ENCODE assay signal across 14 mouse cellular contexts in genomic region chr6:54819746-54820145, GRCm38 (mm10). TPM values are rescaled to one million over a fixed set of nuclear protein-coding genes. Genes with fewer than 3 reads are reported as not detected.
DNase-seq lines count a peak whose midpoint lies in the region; ATAC-seq and TF ChIP-seq lines count a peak whose summit lies in the region.
"Had no signal": no experiment of that assay in that cellular context is flagged by ENCODE, and none has a peak within 500 bp of the region (broad histone marks: within the 10 kb centered on the region; RNA-seq: fewer than 3 reads in every experiment).

No protein-coding gene starts in this region.

- DNase-seq in forebrain, embryonic 11.5 days (ENCODE audit: low spot score): no peak
- DNase-seq in forebrain, postnatal 0 days: no peak
- DNase-seq in cerebellum, postnatal 25 days: no peak
- DNase-seq in right cerebral cortex, postnatal 14 days: no peak
- DNase-seq: adrenal gland, postnatal 14 days; cerebellum, adult 11 months; gastrocnemius, postnatal 10 days; kidney, postnatal 36 days; lung, adult 2 months had no signal

- H3K36me3 ChIP-seq in forebrain, embryonic 12.5 days (replicated peaks): no peaks in the 10 kb centered on the region
- H3K36me3 ChIP-seq in forebrain, embryonic 11.5 days (ENCODE audit: control insufficient read depth, insufficient read depth, low read length): no peaks in the 10 kb centered on the region
- no peaks in the 10 kb centered on the region for H3K36me3 ChIP-seq in intestine, postnatal 0 days (ENCODE audit: control insufficient read depth, insufficient read depth)
- no peaks in the 10 kb centered on the region for H3K36me3 ChIP-seq in intestine, embryonic 16.5 days (ENCODE audit: control insufficient read depth, insufficient read depth, low read length)
- peaks cover 10% of the 10 kb centered on the region; the same call in 1 of the 2 replicates for H3K36me3 ChIP-seq in E14TG2a.4 (ENCODE audit: insufficient read depth, low read length)
- H3K36me3 ChIP-seq in forebrain, postnatal 0 days (ENCODE audit: insufficient read depth): no peaks in the 10 kb centered on the region; the same call in 1 of the 2 replicates

- 47% methylated on average over 3 of the region's 3 CpGs for WGBS in forebrain, embryonic 12.5 days
- WGBS in forebrain, embryonic 11.5 days: 49% methylated on average over 3 of the region's 3 CpGs
- 76% methylated on average over 3 of the region's 3 CpGs for WGBS in intestine, postnatal 0 days
- 68% methylated on average over 3 of the region's 3 CpGs for WGBS in intestine, embryonic 16.5 days
- WGBS in forebrain, postnatal 0 days: 37% methylated on average over 3 of the region's 3 CpGs

- no peak for ATAC-seq in forebrain, embryonic 12.5 days (ENCODE audit: low FRiP score)
- no peak for ATAC-seq in forebrain, embryonic 11.5 days (replicated peaks; ENCODE audit: low FRiP score)
- no peak for ATAC-seq in intestine, postnatal 0 days
- ATAC-seq in intestine, embryonic 16.5 days: no peak
- ATAC-seq in forebrain, postnatal 0 days: no peak
- ATAC-seq: Patski had no signal

- TF ChIP-seq CTCF in intestine, postnatal 0 days (IDR thresholded peaks at IDR 0.05; ENCODE audit: low read depth): no peak
- TF ChIP-seq CTCF in E14TG2a.4 (conservative IDR thresholded peaks at IDR 0.05; ENCODE audit: low read length): no peak
- TF ChIP-seq CTCF in forebrain, postnatal 0 days (IDR thresholded peaks at IDR 0.05; ENCODE audit: low read depth): no peak

- H3K9ac ChIP-seq in forebrain, embryonic 12.5 days: no peak overlapping the region
- H3K9ac ChIP-seq in forebrain, embryonic 11.5 days (ENCODE audit: low read length): no peak overlapping the region
- no peak overlapping the region for H3K9ac ChIP-seq in intestine, postnatal 0 days (ENCODE audit: low read depth, low read length)
- no peak overlapping the region for H3K9ac ChIP-seq in intestine, embryonic 16.5 days (ENCODE audit: low read depth, low read length)
- H3K9ac ChIP-seq in forebrain, postnatal 0 days: no peak overlapping the region

- H3K4me1 ChIP-seq in forebrain, embryonic 12.5 days: peaks cover 26% of the 10 kb centered on the region
- H3K4me1 ChIP-seq in forebrain, embryonic 11.5 days (replicated peaks; ENCODE audit: control insufficient read depth, insufficient read depth, low read length): peaks cover 11% of the 10 kb centered on the region
- peaks cover 2% of the 10 kb centered on the region for H3K4me1 ChIP-seq in intestine, postnatal 0 days (replicated peaks; ENCODE audit: control insufficient read depth, insufficient read depth, low read length)
- H3K4me1 ChIP-seq in intestine, embryonic 16.5 days (ENCODE audit: control insufficient read depth, insufficient read depth, low read length): peaks cover 21% of the 10 kb centered on the region
- H3K4me1 ChIP-seq in E14TG2a.4 (replicated peaks; ENCODE audit: low read depth, low read length): peaks cover 64% of the 10 kb centered on the region
- H3K4me1 ChIP-seq in forebrain, postnatal 0 days (ENCODE audit: insufficient read depth): peaks cover 9% of the 10 kb centered on the region; the same call in 1 of the 2 replicates

- no peak overlapping the region for H3K27ac ChIP-seq in forebrain, embryonic 12.5 days
- H3K27ac ChIP-seq in forebrain, embryonic 11.5 days (ENCODE audit: low read depth, low read length): no peak overlapping the region
- no peak overlapping the region for H3K27ac ChIP-seq in intestine, postnatal 0 days (ENCODE audit: low read depth, low read length)
- no peak overlapping the region for H3K27ac ChIP-seq in intestine, embryonic 16.5 days (ENCODE audit: low read length)
- H3K27ac ChIP-seq in forebrain, postnatal 0 days (ENCODE audit: low read depth, low read length): no peak overlapping the region

- no peak overlapping the region for H3K4me3 ChIP-seq in forebrain, embryonic 12.5 days (replicated peaks)
- no peak overlapping the region for H3K4me3 ChIP-seq in forebrain, embryonic 11.5 days (ENCODE audit: low read depth, low read length)
- H3K4me3 ChIP-seq in intestine, postnatal 0 days (ENCODE audit: low read depth, low read length): no peak overlapping the region
- H3K4me3 ChIP-seq in intestine, embryonic 16.5 days (ENCODE audit: low read length): no peak overlapping the region
- peak overlapping the region; percentile 86 for H3K4me3 ChIP-seq in E14TG2a.4 (replicated peaks; ENCODE audit: low read length)
- peak overlapping the region; percentile 25 for H3K4me3 ChIP-seq in forebrain, postnatal 0 days (ENCODE audit: low read depth, low read length)

- H3K4me2 ChIP-seq in forebrain, embryonic 12.5 days: 0 out of 2 replicates have a peak overlapping the region, but pooled peaks have one; percentile 6
- H3K4me2 ChIP-seq in forebrain, embryonic 11.5 days (ENCODE audit: low read depth, low read length, severe bottlenecking): no peak overlapping the region
- peak overlapping the region; percentile 40; the same call in 1 of the 2 replicates for H3K4me2 ChIP-seq in intestine, postnatal 0 days (replicated peaks; ENCODE audit: low read depth)
- H3K4me2 ChIP-seq in intestine, embryonic 16.5 days (ENCODE audit: low read depth, low read length): no peak overlapping the region
- peak overlapping the region; percentile 41 for H3K4me2 ChIP-seq in forebrain, postnatal 0 days (ENCODE audit: low read depth)

- H3K9me3 ChIP-seq in forebrain, embryonic 12.5 days: no peaks in the 10 kb centered on the region
- H3K9me3 ChIP-seq in forebrain, embryonic 11.5 days (ENCODE audit: control insufficient read depth, low read length): no peaks in the 10 kb centered on the region
- no peaks in the 10 kb centered on the region for H3K9me3 ChIP-seq in intestine, postnatal 0 days (ENCODE audit: control insufficient read depth)
- no peaks in the 10 kb centered on the region for H3K9me3 ChIP-seq in intestine, embryonic 16.5 days (ENCODE audit: control insufficient read depth, low read length)
- H3K9me3 ChIP-seq in E14TG2a.4 (ENCODE audit: low read length): no peaks in the 10 kb centered on the region
- H3K9me3 ChIP-seq in forebrain, postnatal 0 days (ENCODE audit: low read length): no peaks in the 10 kb centered on the region

- no peaks in the 10 kb centered on the region; the same call in 1 of the 2 replicates for H3K27me3 ChIP-seq in forebrain, embryonic 12.5 days
- H3K27me3 ChIP-seq in forebrain, embryonic 11.5 days (ENCODE audit: control insufficient read depth, insufficient read depth, low read length): no peaks in the 10 kb centered on the region
- no peaks in the 10 kb centered on the region for H3K27me3 ChIP-seq in intestine, postnatal 0 days (replicated peaks; ENCODE audit: control insufficient read depth, insufficient read depth, low read length)
- no peaks in the 10 kb centered on the region for H3K27me3 ChIP-seq in intestine, embryonic 16.5 days (replicated peaks; ENCODE audit: control insufficient read depth, insufficient read depth, low read length)
- no peaks in the 10 kb centered on the region for H3K27me3 ChIP-seq in E14TG2a.4 (ENCODE audit: insufficient read depth, low read length)
- H3K27me3 ChIP-seq in forebrain, postnatal 0 days (ENCODE audit: insufficient read depth, low read length): no peaks in the 10 kb centered on the region
- H3K27me3 ChIP-seq: Patski had no signal

RNA-seq across cellular contexts. Expression of gene Znrf2, which starts 3.0 kb away (rescaled TPM):
- 5.4 and 5.6 TPM in 2 replicates for polyA plus RNA-seq in forebrain, embryonic 12.5 days (2016; fragmentation: Nextera tagmentation; extraction: Ambion mirVana)
- polyA plus RNA-seq in forebrain, embryonic 11.5 days (2014; fragmentation: Nextera tagmentation; extraction: Ambion mirVana): 2.8 and 3.0 TPM in 2 replicates
- 7.8 and 8.5 TPM in 2 replicates for polyA plus RNA-seq in intestine, postnatal 0 days (2015; fragmentation: Nextera tagmentation; extraction: Ambion mirVana)
- polyA plus RNA-seq in intestine, embryonic 16.5 days (2015; fragmentation: Nextera tagmentation; extraction: Ambion mirVana): 5.0 and 5.5 TPM in 2 replicates
- total RNA-seq in forebrain, postnatal 0 days (2014; rRNA removed): 74.2 and 83.8 TPM in 2 replicates
- 11.2 and 13.1 TPM in 2 replicates for polyA plus RNA-seq in forebrain, postnatal 0 days (2015; fragmentation: Nextera tagmentation; extraction: Ambion mirVana)

Comparison
In these comparisons a context has a peak if more than half of its experiments do, and no peak if none do; other contexts are left out.
1. H3K4me2 ChIP-seq: peak in forebrain, embryonic 12.5 days (single experiment), intestine, postnatal 0 days (single experiment) and forebrain, postnatal 0 days (single experiment); none in forebrain, embryonic 11.5 days (single experiment) and intestine, embryonic 16.5 days (single experiment).
2. H3K4me3 ChIP-seq: peak in E14TG2a.4 (single experiment) and forebrain, postnatal 0 days (single experiment); none in forebrain, embryonic 12.5 days (single experiment), forebrain, embryonic 11.5 days (single experiment), intestine, postnatal 0 days (single experiment) and intestine, embryonic 16.5 days (single experiment).